Mouse (Mus musculus): ENCODE data around the gene Nrg3. TPM values are rescaled to one million over a fixed set of nuclear protein-coding genes. Genes with fewer than 3 reads are reported as not detected.

The Nrg3 gene
- total and polyA plus RNA-seq, 3 experiments = not detected

DNA sequence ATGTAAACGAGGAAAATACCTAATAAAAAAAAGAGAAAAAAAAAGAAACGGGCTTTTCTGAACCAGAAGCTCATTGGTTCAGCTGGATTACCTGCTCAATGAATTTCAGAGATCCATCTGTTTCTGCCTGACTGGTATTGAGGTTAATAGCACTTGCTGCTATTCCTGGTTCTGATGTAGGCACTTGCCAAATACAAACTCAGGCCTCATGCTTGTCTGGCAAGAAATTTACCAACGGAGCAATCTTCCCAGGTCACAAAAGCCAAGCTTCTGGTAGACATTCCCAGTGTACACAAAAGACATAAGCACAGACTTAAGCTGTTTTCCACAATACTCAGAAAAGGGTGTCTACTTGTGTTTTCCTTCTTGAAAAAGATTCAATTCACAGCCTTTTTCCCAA is 363.3 kb downstream of the Nrg3 start:
- H3K9me3 ChIP-seq (replicated peaks; ENCODE audit: insufficient read depth, low read length) = no peaks in the 10 kb centered on the region
- no peaks in the 10 kb centered on the region for H3K36me3 ChIP-seq (ENCODE audit: control insufficient read depth in 1 of 2, insufficient read depth in 2 of 2, low read length in 2 of 2)
- TF ChIP-seq MAX (IDR thresholded peaks at IDR 0.05; ENCODE audit: low read length) = no peak
- no peak for TF ChIP-seq TCF12 (IDR thresholded peaks at IDR 0.05; ENCODE audit: low read depth, low read length)
- TF ChIP-seq CHD2 (IDR thresholded peaks at IDR 0.05; ENCODE audit: low read length) = no peak
- no peak for TF ChIP-seq HCFC1 (IDR thresholded peaks at IDR 0.05; ENCODE audit: low read depth, low read length)
- no peak for TF ChIP-seq MEF2A (IDR thresholded peaks at IDR 0.05; ENCODE audit: extremely low read depth, insufficient replicate concordance, low read depth, low read length, poor library complexity, severe bottlenecking)
- TF ChIP-seq NRF1 (IDR thresholded peaks at IDR 0.05; ENCODE audit: insufficient read depth, low read depth, low read length, poor library complexity, severe bottlenecking) = no peak
- TF ChIP-seq TAL1 (IDR thresholded peaks at IDR 0.05; ENCODE audit: low read length) = no peak
- no peak for TF ChIP-seq KAT2A (conservative IDR thresholded peaks at IDR 0.05; ENCODE audit: low read depth, low read length)
- TF ChIP-seq ELF1 (IDR thresholded peaks at IDR 0.05; ENCODE audit: low read depth, low read length) = no peak
- no peak for TF ChIP-seq CTCF (IDR thresholded peaks at IDR 0.05 in 2 of 3, conservative IDR thresholded peaks at IDR 0.05 in 1 of 3; ENCODE audit: control insufficient read depth in 1 of 3, insufficient read depth in 1 of 3, low read depth in 2 of 3, low read length in 3 of 3, poor library complexity in 1 of 3, severe bottlenecking in 1 of 3)
- TF ChIP-seq NELFE (IDR thresholded peaks at IDR 0.05; ENCODE audit: low read depth, low read length) = no peak
- TF ChIP-seq E2F4 (IDR thresholded peaks at IDR 0.05; ENCODE audit: borderline replicate concordance, low read depth, low read length) = no peak
- no peak for TF ChIP-seq MYC (IDR thresholded peaks at IDR 0.05; ENCODE audit: low read depth, low read length)
- TF ChIP-seq JUND (IDR thresholded peaks at IDR 0.05; ENCODE audit: low read depth, low read length) = no peak
- no peak for TF ChIP-seq TBP (IDR thresholded peaks at IDR 0.05; ENCODE audit: low read depth, low read length)
- TF ChIP-seq MAZ (IDR thresholded peaks at IDR 0.05; ENCODE audit: low read depth, low read length) = no peak
- no peaks in the 10 kb centered on the region for H3K27me3 ChIP-seq (ENCODE audit: control insufficient read depth in 1 of 2, insufficient read depth in 2 of 2, low read length in 2 of 2)
- H3K9ac ChIP-seq (ENCODE audit: control insufficient read depth, low read depth, low read length, poor library complexity, severe bottlenecking) = no peak overlapping the region
- H3K4me3 ChIP-seq (ENCODE audit: control insufficient read depth in 1 of 2, insufficient read depth in 1 of 2, low read depth in 2 of 2, low read length in 2 of 2) = no peak overlapping the region
- no peaks in the 10 kb centered on the region for H3K4me1 ChIP-seq (ENCODE audit: control insufficient read depth in 1 of 2, insufficient read depth in 2 of 2, low read length in 2 of 2)
- no peaks in the 10 kb centered on the region for H3K79me2 ChIP-seq (ENCODE audit: control insufficient read depth, insufficient read depth, low read length, poor library complexity)
- H3K27ac ChIP-seq (ENCODE audit: control insufficient read depth, low read depth, low read length) = no peak overlapping the region
- no peak for DNase-seq (ENCODE audit: low read depth, low spot score)

DNA sequence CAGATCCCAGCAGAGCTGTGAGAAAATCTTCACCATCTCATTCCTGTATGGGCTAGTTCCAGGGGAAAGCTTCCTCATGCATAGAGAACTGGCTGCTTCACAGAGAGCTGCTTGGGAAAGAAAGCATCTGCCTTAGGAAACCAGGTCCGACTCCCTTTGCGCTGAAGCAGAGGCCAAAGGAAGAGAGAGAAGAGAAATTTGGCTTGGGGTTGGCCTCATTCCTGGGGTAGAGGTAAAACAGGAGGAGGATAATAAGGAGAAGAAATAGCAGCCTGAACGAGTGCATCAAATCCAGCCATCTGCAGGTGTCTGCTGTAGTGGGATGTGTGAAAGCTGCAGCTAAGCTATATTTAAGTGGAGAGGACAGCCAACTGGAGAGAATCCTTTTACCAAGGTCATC is 366.1 kb downstream of the Nrg3 start:
- Histone ChIP-seq H3K27me3 (ENCODE audit: control insufficient read depth in 1 of 2, insufficient read depth in 2 of 2, low read length in 2 of 2) (no peaks in the 10 kb centered on the region), H3K79me2 (ENCODE audit: control insufficient read depth, insufficient read depth, low read length, poor library complexity) (no peaks in the 10 kb centered on the region), H3K4me3 (ENCODE audit: control insufficient read depth in 1 of 2, insufficient read depth in 1 of 2, low read depth in 2 of 2, low read length in 2 of 2) (no peak overlapping the region), H3K9me3 (replicated peaks; ENCODE audit: insufficient read depth, low read length) (no peaks in the 10 kb centered on the region), H3K9ac (ENCODE audit: control insufficient read depth, low read depth, low read length, poor library complexity, severe bottlenecking) (no peak overlapping the region), H3K4me1 (ENCODE audit: control insufficient read depth in 1 of 2, insufficient read depth in 2 of 2, low read length in 2 of 2) (no peaks in the 10 kb centered on the region), H3K27ac (ENCODE audit: control insufficient read depth, low read depth, low read length) (no peak overlapping the region), H3K36me3 (ENCODE audit: control insufficient read depth in 1 of 2, insufficient read depth in 2 of 2, low read length in 2 of 2) (no peaks in the 10 kb centered on the region)
- DNase-seq (ENCODE audit: low read depth, low spot score) = no peak
- TF ChIP-seq ZMIZ1 (IDR thresholded peaks at IDR 0.05; ENCODE audit: low read depth, low read length) (no peak), MAX (IDR thresholded peaks at IDR 0.05; ENCODE audit: low read length) (no peak), UBTF (IDR thresholded peaks at IDR 0.05; ENCODE audit: borderline replicate concordance, insufficient read depth, low read depth, low read length) (no peak), JUND (IDR thresholded peaks at IDR 0.05; ENCODE audit: low read depth, low read length) (no peak), MAZ (IDR thresholded peaks at IDR 0.05; ENCODE audit: low read depth, low read length) (no peak), MYC (IDR thresholded peaks at IDR 0.05; ENCODE audit: low read depth, low read length) (no peak), CTCF (IDR thresholded peaks at IDR 0.05 in 2 of 3, conservative IDR thresholded peaks at IDR 0.05 in 1 of 3; ENCODE audit: control insufficient read depth in 1 of 3, insufficient read depth in 1 of 3, low read depth in 2 of 3, low read length in 3 of 3, poor library complexity in 1 of 3, severe bottlenecking in 1 of 3) (no peak), NELFE (IDR thresholded peaks at IDR 0.05; ENCODE audit: low read depth, low read length) (no peak), HCFC1 (IDR thresholded peaks at IDR 0.05; ENCODE audit: low read depth, low read length) (no peak), POLR2AphosphoS5 (IDR thresholded peaks at IDR 0.05; ENCODE audit: borderline replicate concordance, low read depth, low read length) (no peak), E2F4 (IDR thresholded peaks at IDR 0.05; ENCODE audit: borderline replicate concordance, low read depth, low read length) (no peak), TBP (IDR thresholded peaks at IDR 0.05; ENCODE audit: low read depth, low read length) (no peak)

All from MEL (cell line).